Mouse (Mus musculus): Measurements from ENCODE around the gene Slc35f6. TPM values are rescaled to one million over a fixed set of nuclear protein-coding genes. Genes with fewer than 3 reads are reported as not detected.

Gene Slc35f6
- polyA plus RNA-seq, 1 experiment: 80.2 TPM

DNA sequence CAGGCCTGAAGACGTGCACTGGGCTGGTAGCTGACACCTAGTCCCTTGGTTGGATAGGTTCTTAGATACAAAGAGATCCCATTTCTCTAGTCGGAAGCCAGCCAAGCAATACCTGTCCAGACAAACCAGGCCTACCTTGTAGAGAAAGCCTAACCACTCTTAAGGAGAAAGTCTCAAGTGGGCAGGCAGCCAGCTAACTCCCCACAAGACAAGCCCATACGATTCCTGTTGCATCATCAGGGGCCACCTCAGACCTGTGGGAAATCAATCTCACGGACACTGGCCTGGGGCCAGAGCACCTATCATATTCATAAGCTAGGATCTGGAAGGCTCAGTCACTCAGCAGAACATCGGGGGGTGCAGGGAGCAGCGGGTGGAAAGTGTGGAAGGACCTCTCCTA lies 5.5 kb downstream of the Slc35f6 start:
- no peak for TF ChIP-seq POLR2A (IDR thresholded peaks at IDR 0.05; ENCODE audit: low read depth, low read length)
- TF ChIP-seq CTCF (IDR thresholded peaks at IDR 0.05; ENCODE audit: extremely low read depth, insufficient read length, insufficient replicate concordance, low read depth, low read length): no peak
- Histone ChIP-seq H3K27me3 (ENCODE audit: control insufficient read depth, insufficient read depth, low read length) (no peaks in the 10 kb centered on the region), H3K36me3 (ENCODE audit: control insufficient read depth, insufficient read depth, low read length) (peaks cover 38% of the 10 kb centered on the region), H3K27ac (ENCODE audit: insufficient read depth, low read depth, low read length) (no peak overlapping the region), H3K4me3 (ENCODE audit: low read depth, low read length) (no peak overlapping the region), H3K4me1 (ENCODE audit: control insufficient read depth, insufficient read depth, insufficient read length, low read length) (peaks cover 18% of the 10 kb centered on the region; the same call in 1 of the 2 replicates)
- 86% methylated on average over 6 of the region's 6 CpGs for WGBS

DNA sequence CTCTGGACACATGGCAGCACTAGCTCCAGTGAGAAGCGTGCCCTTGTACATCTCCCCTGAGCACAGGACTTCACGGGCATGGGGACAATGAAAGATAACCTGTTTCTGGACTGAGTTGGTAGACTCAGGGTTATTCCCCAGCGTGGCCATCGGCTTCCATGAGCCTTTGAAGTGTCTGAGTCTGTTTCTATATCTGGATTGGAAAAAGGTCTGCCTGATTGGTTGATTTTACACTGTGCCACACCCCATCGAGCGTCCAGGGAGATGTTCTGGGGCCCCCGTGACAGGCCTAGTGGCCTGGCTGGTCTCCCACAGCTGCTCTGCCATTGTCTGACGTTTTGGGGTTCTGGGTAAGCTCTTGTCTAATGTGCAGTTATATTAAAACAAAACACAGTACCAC lies 7.3 kb downstream of the Slc35f6 start:
- Histone ChIP-seq H3K4me1 (ENCODE audit: control insufficient read depth, insufficient read depth, insufficient read length, low read length) (peaks cover under 1% of the 10 kb centered on the region; the same call in 1 of the 2 replicates), H3K27me3 (ENCODE audit: control insufficient read depth, insufficient read depth, low read length) (no peaks in the 10 kb centered on the region), H3K36me3 (ENCODE audit: control insufficient read depth, insufficient read depth, low read length) (peaks cover 41% of the 10 kb centered on the region), H3K27ac (ENCODE audit: insufficient read depth, low read depth, low read length) (no peak overlapping the region), H3K4me3 (ENCODE audit: low read depth, low read length) (no peak overlapping the region)
- WGBS: 82% methylated on average over 8 of the region's 8 CpGs
- TF ChIP-seq CTCF (IDR thresholded peaks at IDR 0.05; ENCODE audit: extremely low read depth, insufficient read length, insufficient replicate concordance, low read depth, low read length) (no peak), POLR2A (IDR thresholded peaks at IDR 0.05; ENCODE audit: low read depth, low read length) (no peak)

DNA sequence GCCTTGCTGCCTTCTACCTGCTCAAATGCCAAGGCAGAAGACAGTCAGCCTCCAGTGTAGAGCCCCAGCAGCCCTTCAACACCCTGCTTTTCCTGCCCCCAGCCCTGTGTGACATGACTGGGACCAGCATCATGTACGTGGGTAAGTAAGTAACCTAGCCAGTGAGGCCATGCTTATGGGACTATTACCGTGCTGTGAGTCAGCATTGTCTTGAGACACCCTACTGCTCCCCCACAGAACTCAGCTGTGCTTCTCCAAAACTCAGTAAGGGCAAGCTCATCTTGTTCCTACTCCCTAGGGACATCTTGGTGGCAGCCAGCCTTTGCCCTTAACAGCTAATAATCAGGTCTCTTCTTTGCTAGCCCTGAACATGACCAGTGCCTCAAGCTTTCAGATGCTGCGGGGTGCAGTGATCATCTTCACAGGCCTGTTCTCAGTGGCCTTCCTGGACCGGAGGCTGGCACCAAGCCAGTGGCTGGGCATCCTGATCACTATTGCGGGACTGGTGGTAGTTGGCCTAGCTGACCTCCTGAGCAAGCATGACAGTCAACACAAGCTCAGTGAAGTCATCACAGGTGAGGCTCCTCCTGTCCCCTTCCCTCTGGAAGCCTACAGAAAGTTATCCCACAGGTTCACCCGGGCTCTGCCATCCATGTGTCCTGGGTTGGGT lies 7.9 kb downstream of the Slc35f6 start:
- no peak overlapping the region for H3K4me3 ChIP-seq (ENCODE audit: low read depth, low read length)
- TF ChIP-seq POLR2A (IDR thresholded peaks at IDR 0.05; ENCODE audit: low read depth, low read length): no peak
- no peak for TF ChIP-seq CTCF (IDR thresholded peaks at IDR 0.05; ENCODE audit: extremely low read depth, insufficient read length, insufficient replicate concordance, low read depth, low read length)
- H3K27me3 ChIP-seq (ENCODE audit: control insufficient read depth, insufficient read depth, low read length): no peaks in the 10 kb centered on the region
- no peak overlapping the region for H3K27ac ChIP-seq (ENCODE audit: insufficient read depth, low read depth, low read length)
- 89% methylated on average over 6 of the region's 6 CpGs for WGBS
- H3K36me3 ChIP-seq (ENCODE audit: control insufficient read depth, insufficient read depth, low read length): peaks cover 41% of the 10 kb centered on the region
- H3K4me1 ChIP-seq (ENCODE audit: control insufficient read depth, insufficient read depth, insufficient read length, low read length): no peaks in the 10 kb centered on the region

DNA sequence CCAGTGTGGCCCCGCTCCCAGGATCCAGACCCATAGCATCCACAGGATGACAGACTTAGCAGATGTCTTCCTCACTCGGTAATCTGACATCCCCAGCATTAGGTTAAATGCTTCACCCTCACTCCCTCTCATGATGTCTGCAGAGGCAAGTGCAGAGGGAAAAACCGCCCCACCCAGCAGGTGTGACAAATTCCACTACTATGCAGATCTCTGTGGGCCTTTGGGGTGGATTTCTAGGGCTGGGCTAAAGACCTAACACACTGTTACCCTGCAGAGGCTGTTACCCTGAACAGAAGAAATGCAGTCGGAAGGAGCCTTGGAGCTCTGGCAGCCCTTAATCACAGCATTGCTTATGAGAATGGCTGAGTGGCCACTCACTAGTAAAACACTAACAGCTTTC lies 11.3 kb downstream of the Slc35f6 start:
- H3K27ac ChIP-seq (ENCODE audit: insufficient read depth, low read depth, low read length): no peak overlapping the region
- H3K27me3 ChIP-seq (ENCODE audit: control insufficient read depth, insufficient read depth, low read length): no peaks in the 10 kb centered on the region
- whole genome bisulfite sequencing: 91% methylated on average over 4 of the region's 4 CpGs
- H3K36me3 ChIP-seq (ENCODE audit: control insufficient read depth, insufficient read depth, low read length): peaks cover 39% of the 10 kb centered on the region
- no peaks in the 10 kb centered on the region for H3K4me1 ChIP-seq (ENCODE audit: control insufficient read depth, insufficient read depth, insufficient read length, low read length)
- H3K4me3 ChIP-seq (ENCODE audit: low read depth, low read length): no peak overlapping the region
- TF ChIP-seq POLR2A (IDR thresholded peaks at IDR 0.05; ENCODE audit: low read depth, low read length): no peak
- TF ChIP-seq CTCF (IDR thresholded peaks at IDR 0.05; ENCODE audit: extremely low read depth, insufficient read length, insufficient replicate concordance, low read depth, low read length): no peak

DNA sequence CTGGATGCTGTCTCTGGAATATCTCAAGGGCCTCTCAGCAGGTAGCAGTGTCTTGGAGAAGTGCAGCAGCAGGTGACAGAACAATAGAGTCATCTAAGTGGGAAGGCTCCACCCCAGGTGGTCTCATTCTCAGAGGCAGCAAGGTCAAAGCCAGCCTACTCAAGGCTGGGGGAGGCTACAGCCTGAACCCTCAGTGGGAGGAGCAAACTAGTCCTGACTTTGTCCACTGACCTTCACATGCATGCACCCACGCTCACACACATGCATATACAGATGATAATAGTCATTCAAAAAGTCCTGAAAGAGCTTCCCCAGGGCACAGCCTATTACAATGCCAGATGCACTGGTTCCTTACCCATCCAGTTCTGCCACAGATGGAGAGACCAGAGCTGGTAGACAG lies 12.5 kb downstream of the Slc35f6 start:
- Histone ChIP-seq H3K4me3 (ENCODE audit: low read depth, low read length) (no peak overlapping the region), H3K4me1 (ENCODE audit: control insufficient read depth, insufficient read depth, insufficient read length, low read length) (no peaks in the 10 kb centered on the region), H3K27ac (ENCODE audit: insufficient read depth, low read depth, low read length) (no peak overlapping the region), H3K36me3 (ENCODE audit: control insufficient read depth, insufficient read depth, low read length) (peaks cover 31% of the 10 kb centered on the region), H3K27me3 (ENCODE audit: control insufficient read depth, insufficient read depth, low read length) (no peaks in the 10 kb centered on the region)
- no peak for TF ChIP-seq POLR2A (IDR thresholded peaks at IDR 0.05; ENCODE audit: low read depth, low read length)
- TF ChIP-seq CTCF (IDR thresholded peaks at IDR 0.05; ENCODE audit: extremely low read depth, insufficient read length, insufficient replicate concordance, low read depth, low read length): no peak
- 97% methylated on average over 1 of the region's 1 CpGs for whole genome bisulfite sequencing

DNA sequence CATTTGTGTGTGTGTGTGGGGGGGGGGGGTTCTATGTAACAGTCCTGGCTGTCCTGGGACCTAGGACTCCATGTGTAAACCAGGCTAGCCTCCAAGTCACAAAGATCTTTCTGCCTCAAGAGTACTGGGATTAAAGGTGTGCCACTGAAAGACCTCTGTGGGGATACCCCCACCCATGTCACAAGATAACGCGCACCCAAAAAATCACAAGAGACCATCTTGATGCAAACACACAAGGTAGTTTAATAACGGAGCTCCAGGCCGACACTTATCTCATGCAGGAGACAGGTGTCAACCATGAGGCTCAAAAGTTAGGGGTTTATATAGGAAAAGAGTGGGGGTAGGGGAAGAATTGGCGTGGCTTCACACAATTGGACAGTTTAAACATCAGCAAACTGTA lies 13.1 kb downstream of the Slc35f6 start:
- Histone ChIP-seq H3K36me3 (ENCODE audit: control insufficient read depth, insufficient read depth, low read length) (peaks cover 26% of the 10 kb centered on the region), H3K4me1 (ENCODE audit: control insufficient read depth, insufficient read depth, insufficient read length, low read length) (no peaks in the 10 kb centered on the region; the same call in 1 of the 2 replicates), H3K27ac (ENCODE audit: insufficient read depth, low read depth, low read length) (no peak overlapping the region), H3K27me3 (ENCODE audit: control insufficient read depth, insufficient read depth, low read length) (no peaks in the 10 kb centered on the region), H3K4me3 (ENCODE audit: low read depth, low read length) (no peak overlapping the region)
- TF ChIP-seq CTCF (IDR thresholded peaks at IDR 0.05; ENCODE audit: extremely low read depth, insufficient read length, insufficient replicate concordance, low read depth, low read length) (no peak), POLR2A (IDR thresholded peaks at IDR 0.05; ENCODE audit: low read depth, low read length) (no peak)
- 80% methylated on average over 5 of the region's 5 CpGs for WGBS

DNA sequence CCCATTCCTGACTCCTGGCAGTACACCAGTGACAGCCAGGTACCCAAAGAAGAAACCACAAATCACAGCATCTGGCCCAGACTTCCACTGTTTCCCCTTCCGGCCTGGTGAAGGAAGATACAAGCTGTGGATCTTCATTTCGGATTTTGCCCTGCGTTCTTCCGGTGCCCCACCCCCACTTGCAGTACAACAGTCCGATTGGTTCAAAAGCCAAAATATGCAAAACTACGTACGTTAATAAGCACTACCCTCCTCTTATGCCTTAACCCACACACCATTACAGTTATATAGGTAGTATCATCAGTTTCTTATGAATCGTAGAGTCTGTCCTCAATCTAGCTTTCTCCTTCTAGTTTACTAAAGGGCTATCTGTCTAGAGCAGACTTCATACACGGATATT lies 17.6 kb downstream of the Slc35f6 start:
- Histone ChIP-seq H3K36me3 (ENCODE audit: control insufficient read depth, insufficient read depth, low read length) (no peaks in the 10 kb centered on the region), H3K27me3 (ENCODE audit: control insufficient read depth, insufficient read depth, low read length) (no peaks in the 10 kb centered on the region), H3K4me1 (ENCODE audit: control insufficient read depth, insufficient read depth, insufficient read length, low read length) (peaks cover 2% of the 10 kb centered on the region; the same call in 1 of the 2 replicates), H3K4me3 (ENCODE audit: low read depth, low read length) (no peak overlapping the region), H3K27ac (ENCODE audit: insufficient read depth, low read depth, low read length) (no peak overlapping the region)
- 90% methylated on average over 9 of the region's 9 CpGs for WGBS
- TF ChIP-seq CTCF (IDR thresholded peaks at IDR 0.05; ENCODE audit: extremely low read depth, insufficient read length, insufficient replicate concordance, low read depth, low read length) (no peak), POLR2A (IDR thresholded peaks at IDR 0.05; ENCODE audit: low read depth, low read length) (no peak)

Data from small intestine, adult 2 months (tissue).